Mouse (Mus musculus): Measurements from ENCODE around the gene Cecr2. TPM values are rescaled to one million over a fixed set of nuclear protein-coding genes. Genes with fewer than 3 reads are reported as not detected.

Cecr2 gene
- polyA plus RNA-seq, 1 experiment from 2014 or later = 3.9 TPM

DNA sequence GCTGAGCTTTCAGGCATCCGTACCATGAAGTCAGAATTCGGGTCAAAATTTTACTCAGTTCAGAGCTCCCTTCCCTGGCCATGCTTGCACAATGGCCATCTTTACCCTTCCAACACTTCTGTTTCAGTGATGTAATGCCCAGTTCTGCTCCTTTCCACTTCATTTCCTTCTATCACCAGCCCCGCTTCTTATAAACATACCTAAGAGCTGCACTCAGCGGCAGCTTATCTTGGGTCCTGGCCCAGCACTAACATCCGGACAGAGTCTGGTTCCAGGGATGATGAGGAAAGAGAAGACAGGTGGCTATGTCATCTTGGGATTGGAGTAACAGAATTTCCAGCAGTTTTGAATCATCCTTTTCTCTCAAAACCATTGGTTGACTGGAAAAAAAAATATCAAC is 18.0 kb upstream of the Cecr2 start:
- Histone ChIP-seq H3K27me3 (replicated peaks; ENCODE audit: insufficient read depth, low read length) (no peaks in the 10 kb centered on the region), H3K4me1 (ENCODE audit: insufficient read depth, low read depth, low read length) (no peaks in the 10 kb centered on the region), H3K9ac (replicated peaks; ENCODE audit: low read depth) (no peak overlapping the region), H3K36me3 (ENCODE audit: insufficient read depth, low read length) (no peaks in the 10 kb centered on the region), H3K9me3 (ENCODE audit: low read length) (no peaks in the 10 kb centered on the region), H3K4me2 (replicated peaks; ENCODE audit: low read depth, low read length) (no peak overlapping the region), H3K4me3 (ENCODE audit: low read depth, low read length) (no peak overlapping the region), H3K27ac (ENCODE audit: low read length) (no peak overlapping the region; the same call in 1 of the 2 replicates)
- DNase-seq (ENCODE audit: low spot score) = peak; percentile 78
- WGBS = 13% methylated on average over 5 of the region's 5 CpGs
- TF ChIP-seq CTCF (IDR thresholded peaks at IDR 0.05) (no peak), EP300 (IDR thresholded peaks at IDR 0.05) (no peak)
- peak; percentile 83 for ATAC-seq

- DNase-seq (ENCODE audit: low spot score) = no peak
- Histone ChIP-seq H3K9ac (replicated peaks; ENCODE audit: low read depth) (no peak overlapping the region), H3K36me3 (ENCODE audit: insufficient read depth, low read length) (no peaks in the 10 kb centered on the region), H3K4me1 (ENCODE audit: insufficient read depth, low read depth, low read length) (no peaks in the 10 kb centered on the region), H3K4me3 (ENCODE audit: low read depth, low read length) (no peak overlapping the region), H3K9me3 (ENCODE audit: low read length) (no peaks in the 10 kb centered on the region), H3K4me2 (replicated peaks; ENCODE audit: low read depth, low read length) (no peak overlapping the region), H3K27me3 (replicated peaks; ENCODE audit: insufficient read depth, low read length) (no peaks in the 10 kb centered on the region), H3K27ac (ENCODE audit: low read length) (no peak overlapping the region)
- ATAC-seq = no peak
- TF ChIP-seq CTCF (IDR thresholded peaks at IDR 0.05) (no peak), EP300 (IDR thresholded peaks at IDR 0.05) (no peak)
- WGBS = 51% methylated on average over 7 of the region's 7 CpGs
These were observed 13.5 kb upstream of the Cecr2 start for GRCm38 (mm10) chr6:120652666-120653065.

DNA sequence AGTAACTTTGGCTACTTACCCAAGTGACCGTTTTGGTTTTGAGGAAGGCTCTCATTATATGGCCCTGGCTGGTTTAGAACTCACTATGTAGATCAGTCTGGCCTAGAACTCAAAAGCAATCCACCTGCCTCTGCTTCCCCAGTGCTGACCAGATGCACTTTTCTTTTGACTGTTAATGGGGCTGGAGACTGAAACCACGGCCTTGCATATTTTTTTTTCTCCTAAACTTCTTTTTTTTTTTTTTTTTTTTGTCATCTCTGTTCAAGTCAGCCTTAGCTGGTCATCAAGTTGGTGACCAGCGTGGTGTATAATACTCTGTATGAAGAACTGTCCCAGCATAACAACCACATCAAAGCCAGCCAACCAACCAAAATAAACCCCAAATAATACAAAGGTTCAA is 10.5 kb upstream of the Cecr2 start:
- H3K27me3 ChIP-seq (replicated peaks; ENCODE audit: insufficient read depth, low read length) = no peaks in the 10 kb centered on the region
- no peak for DNase-seq (ENCODE audit: low spot score)
- 83% methylated on average over 3 of the region's 3 CpGs for WGBS
- no peak overlapping the region for H3K9ac ChIP-seq (replicated peaks; ENCODE audit: low read depth)
- TF ChIP-seq CTCF (IDR thresholded peaks at IDR 0.05) (no peak), EP300 (IDR thresholded peaks at IDR 0.05) (no peak)
- no peaks in the 10 kb centered on the region for H3K4me1 ChIP-seq (ENCODE audit: insufficient read depth, low read depth, low read length)
- H3K4me2 ChIP-seq (replicated peaks; ENCODE audit: low read depth, low read length) = no peak overlapping the region
- H3K27ac ChIP-seq (ENCODE audit: low read length) = no peak overlapping the region
- no peaks in the 10 kb centered on the region for H3K9me3 ChIP-seq (ENCODE audit: low read length)
- no peaks in the 10 kb centered on the region for H3K36me3 ChIP-seq (ENCODE audit: insufficient read depth, low read length)
- ATAC-seq = no peak
- H3K4me3 ChIP-seq (ENCODE audit: low read depth, low read length) = no peak overlapping the region

GRCm38 (mm10) chr6:120658848-120659247 is 7.3 kb upstream of the Cecr2 start:
- no peaks in the 10 kb centered on the region for H3K4me1 ChIP-seq (ENCODE audit: insufficient read depth, low read depth, low read length)
- H3K4me3 ChIP-seq (ENCODE audit: low read depth, low read length) = no peak overlapping the region
- H3K27me3 ChIP-seq (replicated peaks; ENCODE audit: insufficient read depth, low read length) = no peaks in the 10 kb centered on the region
- DNase-seq (ENCODE audit: low spot score) (no peak), ATAC-seq (no peak)
- no peak overlapping the region for H3K9ac ChIP-seq (replicated peaks; ENCODE audit: low read depth)
- H3K9me3 ChIP-seq (ENCODE audit: low read length) = no peaks in the 10 kb centered on the region
- no peak overlapping the region for H3K4me2 ChIP-seq (replicated peaks; ENCODE audit: low read depth, low read length)
- WGBS = 46% methylated on average over 7 of the region's 7 CpGs
- TF ChIP-seq EP300 (IDR thresholded peaks at IDR 0.05) = no peak
- no peak for TF ChIP-seq CTCF (IDR thresholded peaks at IDR 0.05)
- H3K27ac ChIP-seq (ENCODE audit: low read length) = no peak overlapping the region
- H3K36me3 ChIP-seq (ENCODE audit: insufficient read depth, low read length) = no peaks in the 10 kb centered on the region

- Histone ChIP-seq H3K36me3 (ENCODE audit: insufficient read depth, low read length) (no peaks in the 10 kb centered on the region), H3K27ac (ENCODE audit: low read length) (peak overlapping the region; percentile 98), H3K9ac (replicated peaks; ENCODE audit: low read depth) (peak overlapping the region; percentile 82), H3K9me3 (ENCODE audit: low read length) (no peaks in the 10 kb centered on the region), H3K4me3 (ENCODE audit: low read depth, low read length) (peak overlapping the region; percentile 78), H3K27me3 (replicated peaks; ENCODE audit: insufficient read depth, low read length) (no peaks in the 10 kb centered on the region), H3K4me1 (ENCODE audit: insufficient read depth, low read depth, low read length) (0 out of 2 replicates have a peak, but pooled peaks cover 2% of the 10 kb centered on the region), H3K4me2 (replicated peaks; ENCODE audit: low read depth, low read length) (peak overlapping the region; percentile 95)
- DNase-seq (ENCODE audit: low spot score) = peak; percentile 86
- 0% methylated on average over 21 of the region's 21 CpGs for WGBS
- ATAC-seq = peak; percentile 75
- TF ChIP-seq CTCF (IDR thresholded peaks at IDR 0.05) (no peak), EP300 (IDR thresholded peaks at IDR 0.05) (no peak)
These were observed 754 bp upstream of the Cecr2 start for GRCm38 (mm10) chr6:120665415-120665815.

GRCm38 (mm10) chr6:120666761-120667421 is 722 bp downstream of the Cecr2 start:
- DNase-seq (ENCODE audit: low spot score) (peak; percentile 46), ATAC-seq (peak; percentile 22)
- no peak for TF ChIP-seq EP300 (IDR thresholded peaks at IDR 0.05)
- TF ChIP-seq CTCF (IDR thresholded peaks at IDR 0.05) = no peak
- WGBS = under 1% methylated on average over 55 of the region's 87 CpGs
- 0 out of 2 replicates have a peak, but pooled peaks cover 2% of the 10 kb centered on the region for H3K4me1 ChIP-seq (ENCODE audit: insufficient read depth, low read depth, low read length)
- H3K9ac ChIP-seq (replicated peaks; ENCODE audit: low read depth) = peak overlapping the region; percentile 82
- peak overlapping the region; percentile 98 for H3K27ac ChIP-seq (ENCODE audit: low read length)
- H3K36me3 ChIP-seq (ENCODE audit: insufficient read depth, low read length) = no peaks in the 10 kb centered on the region
- peak overlapping the region; percentile 78 for H3K4me3 ChIP-seq (ENCODE audit: low read depth, low read length)
- H3K9me3 ChIP-seq (ENCODE audit: low read length) = no peaks in the 10 kb centered on the region
- no peaks in the 10 kb centered on the region for H3K27me3 ChIP-seq (replicated peaks; ENCODE audit: insufficient read depth, low read length)
- peak overlapping the region; percentile 95 for H3K4me2 ChIP-seq (replicated peaks; ENCODE audit: low read depth, low read length)

Data from lung, postnatal 0 days (tissue).